Mouse (Mus musculus) embryonic facial prominence, embryonic 11.5 days (tissue): Measurements from ENCODE around the gene Auts2. TPM values are rescaled to one million over a fixed set of nuclear protein-coding genes. Genes with fewer than 3 reads are reported as not detected.

Experiments
- ATAC-seq: fragments of 200-750 bp; cut with Nextera tagmentation; replicated peaks from 2 replicates; pipeline ENCODE4 v1.8.0; 2017; ENCODE audit warnings: low read depth; ENCODE audit not compliant: insufficient number of reproducible peaks, low FRiP score, low TSS enrichment
- DNase-seq: peaks from one replicate; pipeline ENCODE4 v3.0.0-alpha.2; 2015; ENCODE audit warnings: low spot score
- H3K27ac ChIP-seq: fragments of 300-500 bp; sonication (generic); replicated peaks from 2 replicates; pipeline ENCODE4 v1.5.1; 2014; ENCODE audit warnings: mild to moderate bottlenecking, low read depth, low read length, control low read depth
- H3K27me3 ChIP-seq: fragments of 300-500 bp; sonication (generic); 2 replicates; pipeline ENCODE4 v1.6.1; 2014; ENCODE audit warnings: mild to moderate bottlenecking, low read length, moderate library complexity, mixed read lengths; ENCODE audit not compliant: control insufficient read depth, insufficient read depth
- H3K36me3 ChIP-seq: fragments of 300-500 bp; sonication (generic); replicated peaks from 2 replicates; pipeline ENCODE4 v1.6.1; 2014; ENCODE audit warnings: low read depth, mild to moderate bottlenecking, low read length, moderate library complexity, mixed read lengths; ENCODE audit not compliant: control insufficient read depth, insufficient read depth
- H3K4me1 ChIP-seq: fragments of 300-500 bp; sonication (generic); 2 replicates; pipeline ENCODE4 v1.6.1; 2014; ENCODE audit warnings: low read length, mixed read lengths; ENCODE audit not compliant: control insufficient read depth, insufficient read depth
- H3K4me2 ChIP-seq: fragments of 300-500 bp; sonication (generic); 2 replicates; pipeline ENCODE4 v1.6.1; 2014; ENCODE audit warnings: low read depth, mild to moderate bottlenecking, control low read depth, low read length, moderate library complexity
- H3K4me3 ChIP-seq: fragments of 300-500 bp; sonication (generic); 2 replicates; pipeline ENCODE4 v1.5.1; 2014; ENCODE audit warnings: low read depth, low read length, control low read depth
- H3K9ac ChIP-seq: fragments of 300-500 bp; sonication (generic); replicated peaks from 2 replicates; pipeline ENCODE4 v1.6.1; 2014; ENCODE audit warnings: mild to moderate bottlenecking, control low read depth, low read length
- H3K9me3 ChIP-seq: fragments of 300-500 bp; sonication (generic); replicated peaks from 2 replicates; pipeline ENCODE4 v1.6.1; 2016; ENCODE audit warnings: mild to moderate bottlenecking, low read length, inconsistent platforms, mixed read lengths; ENCODE audit not compliant: control insufficient read depth
- WGBS: fragments of 180-500 bp; shearing (Covaris S2); extraction: QIAGEN DNeasy Blood & Tissue Kit; methylation state at CpG from one replicate; pipeline ENCODE4 v1.1.7; 2014; 5-methylcytosine and 5-hydroxymethylcytosine counted together
- polyA plus RNA-seq: library from polyadenylated mRNA; unstranded; fragments of >200 nt; fragmentation: Nextera tagmentation; extraction: Ambion mirVana; gene quantifications from 2 replicates; pipeline ENCODE4 v1.2.1, GENCODE M21; 2014

Gene Auts2
- polyA plus RNA-seq, 1 experiment from 2014 or later, result 30.5 TPM

DNA sequence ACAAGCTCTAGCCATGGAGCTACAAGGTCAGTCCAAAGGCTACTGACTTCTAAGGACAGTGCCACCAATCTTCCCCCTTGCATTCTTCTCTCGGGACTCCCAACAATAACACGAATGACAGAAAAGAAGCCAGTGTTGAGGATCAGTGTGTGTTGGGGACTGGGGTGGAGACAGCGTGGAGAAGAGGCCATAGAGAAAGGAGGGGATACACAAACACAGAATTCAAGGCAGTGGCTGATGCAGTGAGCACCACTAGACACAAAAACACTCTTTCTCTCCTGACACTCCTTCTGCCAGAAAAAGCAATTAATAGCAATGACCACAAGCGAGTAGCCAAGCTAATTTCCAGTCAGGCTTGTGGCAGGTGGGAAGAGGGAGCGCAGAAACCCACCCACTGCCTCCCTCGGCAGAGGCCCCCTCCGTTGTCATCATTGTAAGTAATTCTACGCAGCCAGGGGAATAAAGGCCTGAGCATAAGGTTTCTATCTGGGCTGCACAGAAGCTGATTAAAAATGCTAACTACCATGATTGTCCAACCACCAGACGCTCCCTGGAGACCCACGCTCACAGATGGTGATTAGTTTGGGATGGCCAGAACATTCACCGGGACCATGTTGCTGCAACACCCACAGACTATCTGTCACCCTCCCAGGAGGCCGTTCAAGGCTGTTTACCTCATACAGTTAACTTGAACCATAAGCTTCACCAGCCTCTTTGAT is 862.9 kb downstream of the Auts2 start:
- ATAC-seq (0 out of 2 replicates have a peak, but pooled peaks have one; percentile 48), DNase-seq (peak; percentile 53)

GRCm38 (mm10) chr5:131679523-131679922 is 863.6 kb downstream of the Auts2 start:
- H3K4me1 ChIP-seq, result peaks cover 8% of the 10 kb centered on the region; the same call in 1 of the 2 replicates
- 95% methylated on average over 1 of the region's 1 CpGs for WGBS
- no peaks in the 10 kb centered on the region for H3K36me3 ChIP-seq
- no peak overlapping the region for H3K27ac ChIP-seq
- ATAC-seq, result no peak
- H3K4me2 ChIP-seq, result no peak overlapping the region
- H3K27me3 ChIP-seq, result no peaks in the 10 kb centered on the region; the same call in 1 of the 2 replicates
- no peak overlapping the region for H3K4me3 ChIP-seq
- DNase-seq, result no peak
- H3K9me3 ChIP-seq, result peaks cover 4% of the 10 kb centered on the region
- no peak overlapping the region for H3K9ac ChIP-seq

More for the DNA sequence above, 862.9 kb downstream of the Auts2 start:
- Histone ChIP-seq H3K4me2 (no peak overlapping the region), H3K4me1 (peaks cover 8% of the 10 kb centered on the region; the same call in 1 of the 2 replicates), H3K27me3 (no peaks in the 10 kb centered on the region; the same call in 1 of the 2 replicates), H3K36me3 (no peaks in the 10 kb centered on the region), H3K27ac (no peak overlapping the region), H3K9me3 (peaks cover 4% of the 10 kb centered on the region), H3K4me3 (no peak overlapping the region), H3K9ac (no peak overlapping the region)
- 53% methylated on average over 12 of the region's 12 CpGs for WGBS

DNA sequence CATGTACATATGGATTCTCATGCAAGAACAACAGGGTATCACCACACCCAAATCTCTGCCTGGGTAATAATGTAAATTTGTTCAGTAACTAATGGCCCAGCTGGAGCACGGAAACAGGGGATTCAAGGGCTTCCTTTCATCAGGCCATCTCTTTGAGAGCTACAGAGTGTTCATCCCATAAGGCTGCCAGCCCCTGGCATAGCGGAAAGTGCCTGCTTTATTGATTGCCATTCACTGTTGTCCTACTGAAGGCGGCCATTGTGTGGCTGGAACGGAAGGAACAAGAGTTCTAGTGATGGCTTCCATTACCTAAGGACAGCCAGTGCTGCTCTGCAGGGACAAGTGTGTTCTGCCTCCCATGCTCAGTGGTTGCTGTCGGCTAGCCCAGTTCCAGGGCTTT is 865.6 kb downstream of the Auts2 start:
- H3K4me1 ChIP-seq, result peaks cover 8% of the 10 kb centered on the region; the same call in 1 of the 2 replicates
- WGBS, result 62% methylated on average over 5 of the region's 5 CpGs
- no peaks in the 10 kb centered on the region for H3K9me3 ChIP-seq
- H3K36me3 ChIP-seq, result no peaks in the 10 kb centered on the region
- H3K27me3 ChIP-seq, result no peaks in the 10 kb centered on the region; the same call in 1 of the 2 replicates
- ATAC-seq, result no peak
- no peak overlapping the region for H3K9ac ChIP-seq
- H3K4me3 ChIP-seq, result no peak overlapping the region
- no peak overlapping the region for H3K27ac ChIP-seq
- DNase-seq, result no peak
- no peak overlapping the region for H3K4me2 ChIP-seq

DNA sequence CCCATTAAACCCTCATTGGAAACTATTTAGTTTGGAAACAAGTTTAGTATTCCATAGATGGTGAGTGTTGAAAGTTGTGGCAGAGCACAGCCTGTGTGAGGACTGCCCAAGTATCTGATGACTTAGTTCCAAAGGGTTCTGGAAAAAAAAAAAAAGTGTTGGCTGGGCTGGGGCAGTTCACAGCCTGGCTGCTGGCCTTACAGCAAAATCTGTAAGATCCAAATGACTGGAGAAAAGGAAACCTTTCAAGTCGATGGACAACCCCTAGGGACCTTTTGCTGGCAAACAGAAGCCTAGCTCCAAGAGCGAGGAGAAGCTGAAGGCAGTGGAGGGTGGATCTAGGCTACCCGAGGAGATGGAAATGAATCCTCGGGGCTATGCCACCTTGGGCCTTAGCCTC is 869.4 kb downstream of the Auts2 start:
- Histone ChIP-seq H3K27ac (no peak overlapping the region), H3K9me3 (no peaks in the 10 kb centered on the region), H3K4me3 (no peak overlapping the region), H3K4me1 (no peaks in the 10 kb centered on the region), H3K27me3 (no peaks in the 10 kb centered on the region), H3K36me3 (no peaks in the 10 kb centered on the region), H3K9ac (no peak overlapping the region), H3K4me2 (no peak overlapping the region)
- DNase-seq (no peak), ATAC-seq (no peak)
- 78% methylated on average over 4 of the region's 4 CpGs for WGBS

GRCm38 (mm10) chr5:131665068-131665467 is 878.1 kb downstream of the Auts2 start:
- Histone ChIP-seq H3K27ac (no peak overlapping the region), H3K27me3 (no peaks in the 10 kb centered on the region), H3K4me2 (no peak overlapping the region), H3K9me3 (no peaks in the 10 kb centered on the region; the same call in 1 of the 2 replicates), H3K9ac (no peak overlapping the region), H3K36me3 (no peaks in the 10 kb centered on the region), H3K4me1 (no peaks in the 10 kb centered on the region), H3K4me3 (no peak overlapping the region)
- no peak for DNase-seq
- no peak for ATAC-seq
- WGBS, result 86% methylated on average over 8 of the region's 8 CpGs

DNA sequence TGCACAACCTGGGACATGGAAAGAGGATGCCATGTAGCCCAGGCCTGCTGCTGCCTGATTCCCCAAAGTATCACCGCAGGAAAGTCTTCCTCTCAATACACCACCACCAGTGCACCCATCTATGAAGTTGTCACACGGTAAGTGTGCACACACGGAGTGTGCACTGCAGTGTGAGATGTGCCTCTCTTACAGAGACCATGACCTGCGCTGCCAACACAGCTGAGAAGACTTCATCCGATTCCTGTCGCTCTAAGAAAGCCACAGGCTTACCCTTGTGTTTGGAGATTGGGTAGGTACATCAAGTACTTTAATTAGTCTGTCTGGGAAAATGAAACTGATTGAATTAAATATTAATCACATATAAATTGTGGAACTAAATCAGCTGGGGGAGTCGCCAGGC is 878.5 kb downstream of the Auts2 start:
- WGBS, result 91% methylated on average over 7 of the region's 7 CpGs
- Histone ChIP-seq H3K9ac (no peak overlapping the region), H3K9me3 (no peaks in the 10 kb centered on the region; the same call in 1 of the 2 replicates), H3K4me1 (no peaks in the 10 kb centered on the region), H3K27ac (no peak overlapping the region), H3K4me3 (no peak overlapping the region), H3K4me2 (no peak overlapping the region), H3K36me3 (no peaks in the 10 kb centered on the region), H3K27me3 (no peaks in the 10 kb centered on the region)
- DNase-seq, result no peak
- ATAC-seq, result no peak

- H3K4me2 ChIP-seq, result no peak overlapping the region
- DNase-seq (no peak), ATAC-seq (no peak)
- WGBS, result 75% methylated on average over 2 of the region's 2 CpGs
- H3K27ac ChIP-seq, result no peak overlapping the region
- no peaks in the 10 kb centered on the region for H3K36me3 ChIP-seq
- no peaks in the 10 kb centered on the region; the same call in 1 of the 2 replicates for H3K9me3 ChIP-seq
- no peaks in the 10 kb centered on the region for H3K4me1 ChIP-seq
- no peak overlapping the region for H3K9ac ChIP-seq
- H3K4me3 ChIP-seq, result no peak overlapping the region
- H3K27me3 ChIP-seq, result no peaks in the 10 kb centered on the region
Observed at GRCm38 (mm10) chr5:131662657-131663056, 880.5 kb downstream of the Auts2 start.

DNA sequence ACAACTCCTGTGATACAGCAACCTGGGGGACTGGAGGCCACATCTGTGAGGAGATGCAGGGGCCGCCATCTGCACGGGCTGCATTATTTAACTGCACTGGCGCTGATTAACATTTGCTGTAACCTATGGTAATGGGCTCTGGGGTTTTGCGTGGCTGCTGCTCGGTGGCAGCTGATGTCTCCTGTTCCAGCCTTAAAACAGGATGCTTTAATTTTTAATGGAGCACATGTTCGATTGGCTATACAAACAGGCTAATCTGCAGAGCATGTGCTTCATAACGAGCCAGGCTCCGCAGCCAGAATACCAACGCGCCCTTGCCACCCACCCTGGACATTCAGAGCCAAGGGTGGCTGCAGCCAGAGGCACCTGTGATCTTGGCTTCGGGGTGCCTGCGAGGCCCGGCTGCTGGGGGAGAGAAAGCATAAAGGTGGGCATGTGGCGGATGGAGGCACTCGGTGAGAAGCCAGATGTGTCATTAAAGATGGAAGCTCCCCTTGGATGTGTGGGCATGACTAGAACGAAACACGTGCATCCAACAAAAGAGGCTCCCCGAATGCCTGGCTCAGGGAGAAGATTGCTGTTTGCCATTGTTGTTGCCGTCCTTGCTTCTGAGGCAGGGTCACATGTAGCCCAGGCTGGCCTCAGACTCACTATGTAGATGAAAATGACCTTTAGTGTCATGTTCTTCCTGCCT is 884.2 kb downstream of the Auts2 start:
- Histone ChIP-seq H3K36me3 (no peaks in the 10 kb centered on the region), H3K4me2 (no peak overlapping the region), H3K9ac (no peak overlapping the region), H3K9me3 (no peaks in the 10 kb centered on the region; the same call in 1 of the 2 replicates), H3K4me1 (no peaks in the 10 kb centered on the region), H3K4me3 (no peak overlapping the region), H3K27ac (no peak overlapping the region), H3K27me3 (no peaks in the 10 kb centered on the region)
- DNase-seq (no peak), ATAC-seq (no peak)
- 86% methylated on average over 19 of the region's 19 CpGs for WGBS
